Comparison of ENCODE assay signal across 8 mouse cellular contexts in genomic region chr19:60873501-60873900, GRCm38 (mm10). TPM values are rescaled to one million over a fixed set of nuclear protein-coding genes. Genes with fewer than 3 reads are reported as not detected.
DNase-seq lines count a peak whose midpoint lies in the region; ATAC-seq lines count a peak whose summit lies in the region.

No protein-coding gene starts in this region.

- peak; percentile 18 to 23 for DNase-seq in cerebellum, adult 18-20 months
- DNase-seq in cerebellum, postnatal 36 days, result no peak
- peak; percentile 54 for DNase-seq in A20 (ENCODE audit: low read depth, low spot score)
- no peak for DNase-seq in embryonic facial prominence, embryonic 11.5 days (ENCODE audit: low spot score)
- DNase-seq in hindbrain, embryonic 14.5 days (ENCODE audit: low spot score), result no peak
- no peak for DNase-seq in layer of hippocampus, adult 11-12 months (ENCODE audit: low spot score)

- no peak for ATAC-seq in embryonic facial prominence, embryonic 11.5 days (replicated peaks; ENCODE audit: insufficient number of reproducible peaks, low FRiP score, low TSS enrichment, low read depth)
- no peak for ATAC-seq in hindbrain, embryonic 14.5 days (ENCODE audit: low FRiP score)
- no peak for ATAC-seq in limb, embryonic 15.5 days (ENCODE audit: insufficient number of reproducible peaks, low FRiP score, low TSS enrichment, low read depth)
- ATAC-seq in neural tube, embryonic 12.5 days (ENCODE audit: low FRiP score, low read depth), result no peak

- WGBS in embryonic facial prominence, embryonic 11.5 days, result 27% methylated on average over 4 of the region's 4 CpGs
- 30% methylated on average over 4 of the region's 4 CpGs for WGBS in hindbrain, embryonic 14.5 days
- 22% methylated on average over 4 of the region's 4 CpGs for WGBS in limb, embryonic 15.5 days
- WGBS in neural tube, embryonic 12.5 days, result 41% methylated on average over 4 of the region's 4 CpGs

- no peak overlapping the region; the same call in none of the 2 replicates for H3K9ac ChIP-seq in embryonic facial prominence, embryonic 11.5 days (replicated peaks; ENCODE audit: low read length)
- no peak overlapping the region for H3K9ac ChIP-seq in hindbrain, embryonic 14.5 days
- no peak overlapping the region for H3K9ac ChIP-seq in limb, embryonic 15.5 days
- no peak overlapping the region for H3K9ac ChIP-seq in neural tube, embryonic 12.5 days

- H3K36me3 ChIP-seq in embryonic facial prominence, embryonic 11.5 days (replicated peaks; ENCODE audit: control insufficient read depth, insufficient read depth, low read depth, low read length), result no peaks in the 10 kb centered on the region; the same call in 1 of the 2 replicates
- peaks cover 23% of the 10 kb centered on the region for H3K36me3 ChIP-seq in hindbrain, embryonic 14.5 days (replicated peaks; ENCODE audit: control insufficient read depth, insufficient read depth)
- H3K36me3 ChIP-seq in limb, embryonic 15.5 days, result peaks cover 18% of the 10 kb centered on the region
- peaks cover 10% of the 10 kb centered on the region for H3K36me3 ChIP-seq in neural tube, embryonic 12.5 days

- no peaks in the 10 kb centered on the region for H3K27me3 ChIP-seq in embryonic facial prominence, embryonic 11.5 days (ENCODE audit: control insufficient read depth, insufficient read depth, low read length)
- H3K27me3 ChIP-seq in hindbrain, embryonic 14.5 days (ENCODE audit: control insufficient read depth, insufficient read depth, low read length), result no peaks in the 10 kb centered on the region
- H3K27me3 ChIP-seq in limb, embryonic 15.5 days, result no peaks in the 10 kb centered on the region
- H3K27me3 ChIP-seq in neural tube, embryonic 12.5 days (replicated peaks), result no peaks in the 10 kb centered on the region

- peak overlapping the region; percentile 55 for H3K4me3 ChIP-seq in embryonic facial prominence, embryonic 11.5 days (ENCODE audit: low read depth, low read length)
- peak overlapping the region; percentile 53 for H3K4me3 ChIP-seq in hindbrain, embryonic 14.5 days (replicated peaks; ENCODE audit: low read length)
- H3K4me3 ChIP-seq in limb, embryonic 15.5 days, result peak overlapping the region; percentile 70
- H3K4me3 ChIP-seq in neural tube, embryonic 12.5 days, result peak overlapping the region; percentile 57

- H3K9me3 ChIP-seq in embryonic facial prominence, embryonic 11.5 days (replicated peaks; ENCODE audit: control insufficient read depth, low read length), result no peaks in the 10 kb centered on the region
- no peaks in the 10 kb centered on the region for H3K9me3 ChIP-seq in hindbrain, embryonic 14.5 days (ENCODE audit: control insufficient read depth, low read length)
- no peaks in the 10 kb centered on the region for H3K9me3 ChIP-seq in limb, embryonic 15.5 days
- no peaks in the 10 kb centered on the region for H3K9me3 ChIP-seq in neural tube, embryonic 12.5 days

- peak overlapping the region; percentile 57 for H3K4me2 ChIP-seq in embryonic facial prominence, embryonic 11.5 days (ENCODE audit: low read depth, low read length)
- H3K4me2 ChIP-seq in hindbrain, embryonic 14.5 days (replicated peaks), result peak overlapping the region; percentile 66
- peak overlapping the region; percentile 53 for H3K4me2 ChIP-seq in limb, embryonic 15.5 days
- H3K4me2 ChIP-seq in neural tube, embryonic 12.5 days (replicated peaks), result peak overlapping the region; percentile 67

- no peak overlapping the region for H3K27ac ChIP-seq in embryonic facial prominence, embryonic 11.5 days (replicated peaks; ENCODE audit: low read depth, low read length)
- H3K27ac ChIP-seq in hindbrain, embryonic 14.5 days, result 0 out of 2 replicates have a peak overlapping the region, but pooled peaks have one; percentile 14
- peak overlapping the region; percentile 86; the same call in 1 of the 2 replicates for H3K27ac ChIP-seq in limb, embryonic 15.5 days
- H3K27ac ChIP-seq in neural tube, embryonic 12.5 days, result no peak overlapping the region

- no peaks in the 10 kb centered on the region for H3K4me1 ChIP-seq in embryonic facial prominence, embryonic 11.5 days (ENCODE audit: control insufficient read depth, insufficient read depth, low read length)
- peaks cover 11% of the 10 kb centered on the region; the same call in 1 of the 2 replicates for H3K4me1 ChIP-seq in hindbrain, embryonic 14.5 days (replicated peaks; ENCODE audit: control insufficient read depth, insufficient read depth, low read length)
- H3K4me1 ChIP-seq in limb, embryonic 15.5 days, result peaks cover 9% of the 10 kb centered on the region; the same call in 1 of the 2 replicates
- H3K4me1 ChIP-seq in neural tube, embryonic 12.5 days, result peaks cover 8% of the 10 kb centered on the region

RNA-seq across cellular contexts. Expression of gene Prdx3, which starts 0.9 kb away (rescaled TPM):
- polyA plus RNA-seq in embryonic facial prominence, embryonic 11.5 days (2014; fragmentation: Nextera tagmentation; extraction: Ambion mirVana), result 114 and 125 TPM in 2 replicates
- 126 and 135 TPM in 2 replicates for polyA plus RNA-seq in hindbrain, embryonic 14.5 days (2014; fragmentation: Nextera tagmentation; extraction: Ambion mirVana)
- 89.6 and 93.0 TPM in 2 replicates for polyA plus RNA-seq in limb, embryonic 15.5 days (2015; fragmentation: Nextera tagmentation; extraction: Ambion mirVana)
- 98.7 and 102 TPM in 2 replicates for polyA plus RNA-seq in neural tube, embryonic 12.5 days (2016; fragmentation: Nextera tagmentation; extraction: Ambion mirVana)

RNA-seq across cellular contexts. Expression of gene Sfxn4, which starts 12.2 kb away (rescaled TPM):
- 14.0 and 15.1 TPM in 2 replicates for polyA plus RNA-seq in embryonic facial prominence, embryonic 11.5 days (2014; fragmentation: Nextera tagmentation; extraction: Ambion mirVana)
- polyA plus RNA-seq in hindbrain, embryonic 14.5 days (2014; fragmentation: Nextera tagmentation; extraction: Ambion mirVana), result 11.6 and 11.9 TPM in 2 replicates
- polyA plus RNA-seq in limb, embryonic 15.5 days (2015; fragmentation: Nextera tagmentation; extraction: Ambion mirVana), result 8.5 and 9.6 TPM in 2 replicates
- 14.2 and 15.0 TPM in 2 replicates for polyA plus RNA-seq in neural tube, embryonic 12.5 days (2016; fragmentation: Nextera tagmentation; extraction: Ambion mirVana)

RNA-seq across cellular contexts. Expression of gene Grk5, which starts 16.0 kb away (rescaled TPM):
- 2.1 and 2.8 TPM in 2 replicates for polyA plus RNA-seq in embryonic facial prominence, embryonic 11.5 days (2014; fragmentation: Nextera tagmentation; extraction: Ambion mirVana)
- polyA plus RNA-seq in hindbrain, embryonic 14.5 days (2014; fragmentation: Nextera tagmentation; extraction: Ambion mirVana), result 3.1 and 3.4 TPM in 2 replicates
- 1.6 and 2.5 TPM in 2 replicates for polyA plus RNA-seq in limb, embryonic 15.5 days (2015; fragmentation: Nextera tagmentation; extraction: Ambion mirVana)
- 2.8 and 3.4 TPM in 2 replicates for polyA plus RNA-seq in neural tube, embryonic 12.5 days (2016; fragmentation: Nextera tagmentation; extraction: Ambion mirVana)

Comparison
In these comparisons a context has a peak if more than half of its experiments do, and no peak if none do; other contexts are left out.
1. DNase-seq: peak in cerebellum, adult 18-20 months (2 of 2) and A20 (single experiment); none in cerebellum, postnatal 36 days (0 of 2), embryonic facial prominence, embryonic 11.5 days (single experiment), hindbrain, embryonic 14.5 days (single experiment) and layer of hippocampus, adult 11-12 months (single experiment).
2. H3K27ac ChIP-seq: peak in hindbrain, embryonic 14.5 days (single experiment) and limb, embryonic 15.5 days (single experiment); none in embryonic facial prominence, embryonic 11.5 days (single experiment) and neural tube, embryonic 12.5 days (single experiment).
3. Peak in every context shown above with its lines, with median percentiles within 50 percentile points of each other: H3K4me2 ChIP-seq and H3K4me3 ChIP-seq.